Mouse (Mus musculus): ENCODE data around the gene Atl3.

DNA sequence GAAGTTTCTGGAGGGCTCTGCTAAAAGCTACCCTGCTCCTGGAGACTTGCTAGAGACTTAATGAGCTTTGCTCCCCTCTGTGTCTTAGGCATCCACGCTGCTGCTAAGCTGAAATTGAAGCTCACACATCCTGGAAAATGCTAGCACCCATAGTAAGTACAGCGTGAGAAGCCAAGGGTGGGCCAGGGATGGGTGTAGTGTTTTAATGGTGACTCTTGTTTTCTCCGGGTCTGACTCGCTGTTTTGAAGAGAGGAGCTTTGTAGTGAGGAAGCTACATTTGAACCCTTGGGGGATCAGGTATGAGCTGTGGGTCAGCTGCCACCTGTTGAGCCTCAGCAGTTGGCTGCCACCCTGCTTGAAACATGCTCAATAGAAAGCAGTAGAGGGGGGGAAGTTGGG is 64.0 kb downstream of the Atl3 start:
- no peak for TF ChIP-seq CTCF (IDR thresholded peaks at IDR 0.05; ENCODE audit: low read depth)
- TF ChIP-seq EP300 (IDR thresholded peaks at IDR 0.05; ENCODE audit: low read depth) = no peak
